Mouse (Mus musculus) heart, postnatal 4 days (tissue): ENCODE measurements around the gene Nfe2. TPM values are rescaled to one million over a fixed set of nuclear protein-coding genes. Genes with fewer than 3 reads are reported as not detected.
"Not testable (repeated sequence)": the region's sequence is repeated elsewhere in the genome, so short reads cannot be mapped to it uniquely, and the experiment has no call there.

ENCODE experiments used
- DNase-seq: peaks from one replicate; pipeline ENCODE4 v3.0.0; 2021
- total RNA-seq, 2 experiments: library from RNA; stranded (reverse); gene quantifications; 2 replicates each; pipeline ENCODE4 v1.2.3; 2021

Nfe2 gene
- total RNA-seq, 2 experiments from 2014 or later: 1.0 to 1.1 TPM

GRCm38 (mm10) chr15:103248401-103249313, 9.5 kb downstream of the Nfe2 start:
- no peak for DNase-seq

DNA sequence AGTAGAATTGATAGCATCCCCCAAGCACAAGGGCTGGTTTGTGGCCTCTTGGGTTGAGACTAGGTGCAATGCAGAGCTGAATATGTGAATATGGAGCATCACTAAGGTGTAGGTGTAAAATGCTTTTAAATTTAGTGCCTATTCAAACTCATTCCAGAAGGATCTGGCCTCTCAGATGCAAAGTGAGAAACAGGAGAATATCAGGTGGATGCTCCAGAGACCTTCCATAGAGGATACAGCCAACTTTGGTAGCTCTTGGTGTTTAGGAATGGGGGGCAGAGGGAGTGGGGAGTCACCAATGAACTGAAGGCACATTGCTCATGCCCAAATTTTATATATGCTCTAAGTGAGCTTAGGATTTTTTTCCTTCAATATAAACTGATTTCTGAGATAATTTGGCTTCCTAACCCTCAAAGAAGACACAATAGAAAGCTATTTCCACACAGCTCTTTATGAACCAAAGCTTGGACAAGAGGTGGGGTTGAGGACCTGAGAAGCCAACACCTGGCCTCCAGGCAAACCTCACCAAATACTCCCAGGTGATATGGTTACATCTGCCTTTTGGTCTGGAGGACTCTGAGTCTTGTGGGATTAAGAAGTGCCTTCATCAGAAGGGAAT, 10.3 kb downstream of the Nfe2 start:
- no peak for DNase-seq

GRCm38 (mm10) chr15:103247078-103247781, 11.0 kb downstream of the Nfe2 start:
- no peak for DNase-seq

DNA sequence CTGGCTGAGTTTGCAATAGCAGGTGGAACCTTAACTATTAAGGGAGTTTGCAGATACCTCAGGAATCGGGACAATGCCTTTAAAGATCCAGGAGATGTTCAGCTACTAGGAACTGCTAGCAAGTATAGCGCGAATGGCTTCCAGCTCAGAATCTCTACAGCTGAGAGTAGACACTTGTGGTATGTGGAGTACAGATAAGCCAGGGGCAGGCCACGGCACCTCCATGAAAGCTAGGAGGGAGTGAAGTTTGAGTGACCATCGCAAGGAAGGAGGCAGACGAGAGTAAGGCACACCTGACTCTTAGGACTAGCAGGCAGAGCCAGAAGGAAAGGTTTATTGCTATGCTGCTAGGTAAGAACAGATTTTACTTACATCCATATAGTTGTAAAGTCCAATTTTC, 12.6 kb downstream of the Nfe2 start:
- no peak for DNase-seq

DNA sequence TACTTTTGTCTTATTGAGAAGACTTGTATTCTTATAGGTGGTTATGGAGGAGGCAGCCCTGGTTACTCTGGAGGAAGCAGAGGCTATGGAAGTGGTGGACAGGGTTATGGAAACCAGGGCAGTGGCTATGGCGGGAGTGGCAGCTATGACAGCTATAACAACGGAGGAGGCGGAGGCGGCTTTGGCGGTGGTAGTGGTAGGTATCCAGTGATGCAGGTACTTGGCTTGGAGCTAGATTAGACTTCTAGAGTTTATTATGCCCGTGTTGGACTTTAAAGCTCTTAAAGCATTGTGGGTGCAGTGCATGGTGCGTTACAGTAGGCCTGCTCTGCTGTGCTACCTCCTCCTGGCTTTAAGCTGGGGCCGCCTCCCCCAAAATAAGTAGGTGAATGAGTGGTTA, 15.3 kb downstream of the Nfe2 start:
- DNase-seq: no peak

DNA sequence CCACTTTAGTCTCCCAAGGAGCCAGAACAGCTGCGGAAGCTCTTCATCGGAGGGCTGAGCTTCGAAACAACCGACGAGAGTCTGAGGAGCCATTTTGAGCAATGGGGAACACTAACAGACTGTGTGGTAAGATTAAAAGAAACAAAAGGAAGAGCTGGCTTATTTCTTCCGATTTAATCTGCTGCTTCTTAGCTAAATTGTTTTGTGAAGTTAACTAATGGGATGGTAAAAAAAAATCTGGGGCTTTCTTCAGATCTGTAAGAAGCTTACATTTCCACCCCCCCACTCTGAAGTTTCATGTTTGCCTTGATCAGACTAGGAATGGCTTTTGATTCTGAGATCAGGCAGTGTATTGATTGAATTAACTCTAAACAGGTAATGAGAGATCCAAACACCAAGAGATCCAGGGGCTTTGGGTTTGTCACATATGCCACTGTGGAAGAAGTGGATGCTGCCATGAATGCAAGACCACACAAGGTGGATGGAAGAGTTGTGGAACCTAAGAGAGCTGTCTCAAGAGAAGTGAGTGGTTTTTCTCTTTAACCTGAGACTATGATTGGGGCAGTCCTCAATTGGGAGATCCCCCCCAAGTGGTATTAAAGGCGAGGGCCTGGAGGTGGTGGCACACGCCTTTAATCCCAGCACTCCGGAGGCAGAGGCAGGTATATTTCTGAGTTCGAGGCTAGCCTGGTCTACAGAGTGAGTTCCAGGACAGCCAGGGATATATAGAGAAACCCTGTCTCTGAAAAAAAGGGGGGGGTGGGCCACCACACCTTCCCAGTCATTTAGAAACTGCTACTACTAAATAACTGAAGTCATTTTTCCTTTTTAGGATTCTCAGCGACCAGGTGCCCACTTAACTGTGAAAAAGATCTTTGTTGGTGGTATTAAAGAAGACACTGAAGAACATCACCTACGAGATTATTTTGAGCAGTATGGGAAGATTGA, 16.9 kb downstream of the Nfe2 start:
- DNase-seq: not testable (repeated sequence)

- peak; percentile 93 for DNase-seq
These were observed 17.8 kb downstream of the Nfe2 start, which contains the start of gene Hnrnpa1 for GRCm38 (mm10) chr15:103240160-103241028. Gene Hnrnpa1, plus strand, starts transcription at chr15:103240432.

DNA sequence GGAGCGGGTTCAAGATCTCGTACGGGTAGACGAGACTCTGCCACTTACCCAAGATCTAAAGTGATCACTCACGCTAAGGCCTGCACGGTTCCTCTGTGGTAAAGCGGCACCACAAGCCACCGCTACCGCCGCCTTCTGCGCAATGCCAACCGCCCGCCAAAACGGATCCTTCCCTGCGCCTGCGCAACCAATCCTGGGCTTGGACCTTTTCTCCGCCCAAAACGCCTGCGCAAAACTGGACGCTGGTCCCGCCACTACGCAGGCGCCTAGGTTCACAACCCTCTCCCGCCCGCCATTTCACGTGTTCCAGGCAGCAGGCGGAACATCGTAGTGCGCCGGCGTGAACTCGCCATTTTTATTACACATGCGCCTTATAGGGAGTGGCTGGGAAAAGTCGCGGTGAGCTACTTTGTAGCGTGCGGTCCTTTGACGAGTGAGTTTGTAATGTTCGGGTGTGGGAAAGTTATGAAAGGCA, 18.5 kb downstream of the Nfe2 start, which contains the start of gene Cbx5:
Cbx5 (minus strand) TSS at position 132 of the 475 bp plus-strand sequence.
- peak; percentile 99 for DNase-seq

DNA sequence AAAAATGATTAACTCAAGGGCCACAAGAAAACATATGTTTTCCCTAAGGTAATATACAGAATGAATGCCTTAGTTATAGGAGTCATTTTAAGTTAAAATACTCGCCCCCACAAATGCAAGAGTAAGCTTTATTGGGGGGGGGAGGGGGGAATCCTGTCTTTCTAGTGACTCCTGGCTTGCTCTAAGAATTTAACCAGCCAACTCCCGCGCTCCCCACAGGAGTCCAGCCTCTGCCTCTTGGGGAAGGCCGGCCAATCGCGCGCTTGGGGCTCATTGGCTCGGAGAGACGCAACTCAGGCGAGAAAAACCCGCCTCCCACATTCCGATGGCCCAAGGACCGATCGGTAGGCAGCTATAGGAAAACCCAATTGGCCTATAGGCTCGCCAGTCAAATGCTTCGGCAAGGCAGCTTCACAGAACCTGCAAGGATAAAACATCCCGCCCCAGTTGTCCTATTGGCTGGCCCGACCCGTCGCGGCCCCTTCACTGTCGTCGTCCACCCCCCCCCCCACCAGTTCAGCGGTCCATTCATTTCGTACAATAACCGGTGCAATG, 19.0 kb downstream of the Nfe2 start:
- DNase-seq: peak; percentile 96

DNA sequence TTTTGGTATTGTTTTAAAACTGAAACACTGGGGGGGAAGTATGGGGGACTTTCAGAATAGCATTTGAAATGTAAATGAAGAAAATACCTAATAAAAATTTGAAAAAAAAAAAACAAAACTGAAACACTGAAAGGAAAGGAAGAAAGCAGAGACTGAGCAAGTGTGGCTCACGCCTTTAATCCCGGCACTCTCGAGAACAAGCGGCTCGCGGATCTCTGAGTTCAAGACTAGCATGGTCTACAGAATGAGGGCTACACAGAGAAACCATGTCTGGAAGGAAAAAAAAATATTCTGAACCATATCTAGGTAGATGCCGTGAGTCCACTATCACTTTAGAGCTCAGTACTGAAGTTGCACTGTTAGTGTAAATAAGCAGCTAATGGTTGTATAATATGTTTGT, 20.9 kb downstream of the Nfe2 start:
- no peak for DNase-seq

DNA sequence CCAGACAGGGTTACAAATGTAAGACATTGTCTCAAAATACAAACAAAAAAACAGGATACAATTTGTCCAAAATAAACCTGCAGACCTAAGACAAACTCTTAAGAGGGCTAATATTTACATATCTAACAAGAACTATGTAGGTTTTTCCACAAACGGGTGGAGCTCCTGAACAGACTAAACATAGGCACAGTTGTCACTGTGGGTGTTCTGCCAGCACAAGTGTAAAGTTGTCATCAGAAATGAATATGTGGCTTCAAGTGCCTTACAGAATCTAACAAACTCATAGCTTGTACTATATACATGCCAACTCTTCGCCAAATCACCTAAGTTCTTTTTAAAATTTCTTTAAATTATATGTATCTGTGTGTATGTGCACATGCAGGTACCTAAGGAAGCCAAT, 25.1 kb downstream of the Nfe2 start:
- DNase-seq: no peak

DNA sequence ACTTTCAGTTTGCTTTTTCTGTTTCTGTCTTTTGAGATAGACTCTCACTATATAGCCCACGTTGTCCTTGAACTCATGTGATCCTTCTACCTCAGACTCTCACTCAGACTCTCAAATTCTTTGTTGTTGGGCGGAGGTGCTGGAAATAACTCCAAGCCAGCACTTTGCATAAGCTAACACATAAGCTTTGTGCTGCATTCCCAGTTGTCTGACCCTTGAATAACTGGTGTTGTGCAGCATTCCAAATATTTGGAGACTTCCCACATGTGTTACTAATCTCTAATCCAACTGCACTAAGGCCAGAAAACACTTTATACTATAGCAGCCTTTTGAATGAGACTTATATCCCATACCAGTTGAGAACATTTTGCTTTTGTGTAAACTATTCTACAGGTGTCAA, 29.3 kb downstream of the Nfe2 start:
- no peak for DNase-seq

- DNase-seq: no peak
These were observed 30.6 kb downstream of the Nfe2 start for GRCm38 (mm10) chr15:103227572-103227971.

- no peak for DNase-seq
These were observed 31.2 kb downstream of the Nfe2 start for GRCm38 (mm10) chr15:103227022-103227421.

DNA sequence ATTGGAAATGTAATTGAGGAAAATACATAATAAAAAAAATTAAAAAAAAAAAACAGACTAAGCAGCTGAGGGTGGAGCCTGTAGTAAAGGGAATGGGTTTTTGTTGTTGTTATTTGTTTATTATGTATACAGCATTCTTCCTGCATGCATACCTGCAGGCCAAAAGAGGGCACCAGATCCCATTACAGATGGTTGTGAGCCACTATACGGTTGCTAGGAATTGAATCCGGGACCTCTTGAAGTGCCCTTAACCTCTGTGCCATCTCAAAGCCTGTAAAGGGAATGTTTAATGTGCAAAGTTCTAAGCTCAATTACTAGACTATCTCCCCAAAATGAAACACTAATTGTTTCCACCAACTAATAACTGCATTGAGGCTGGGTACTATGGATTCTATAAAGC, 34.0 kb downstream of the Nfe2 start:
- DNase-seq: no peak

GRCm38 (mm10) chr15:103221386-103221785, 36.8 kb downstream of the Nfe2 start:
- DNase-seq: no peak

GRCm38 (mm10) chr15:103220785-103221184, 37.4 kb downstream of the Nfe2 start:
- DNase-seq: no peak

GRCm38 (mm10) chr15:103216052-103216451, 42.2 kb downstream of the Nfe2 start:
- no peak for DNase-seq

DNA sequence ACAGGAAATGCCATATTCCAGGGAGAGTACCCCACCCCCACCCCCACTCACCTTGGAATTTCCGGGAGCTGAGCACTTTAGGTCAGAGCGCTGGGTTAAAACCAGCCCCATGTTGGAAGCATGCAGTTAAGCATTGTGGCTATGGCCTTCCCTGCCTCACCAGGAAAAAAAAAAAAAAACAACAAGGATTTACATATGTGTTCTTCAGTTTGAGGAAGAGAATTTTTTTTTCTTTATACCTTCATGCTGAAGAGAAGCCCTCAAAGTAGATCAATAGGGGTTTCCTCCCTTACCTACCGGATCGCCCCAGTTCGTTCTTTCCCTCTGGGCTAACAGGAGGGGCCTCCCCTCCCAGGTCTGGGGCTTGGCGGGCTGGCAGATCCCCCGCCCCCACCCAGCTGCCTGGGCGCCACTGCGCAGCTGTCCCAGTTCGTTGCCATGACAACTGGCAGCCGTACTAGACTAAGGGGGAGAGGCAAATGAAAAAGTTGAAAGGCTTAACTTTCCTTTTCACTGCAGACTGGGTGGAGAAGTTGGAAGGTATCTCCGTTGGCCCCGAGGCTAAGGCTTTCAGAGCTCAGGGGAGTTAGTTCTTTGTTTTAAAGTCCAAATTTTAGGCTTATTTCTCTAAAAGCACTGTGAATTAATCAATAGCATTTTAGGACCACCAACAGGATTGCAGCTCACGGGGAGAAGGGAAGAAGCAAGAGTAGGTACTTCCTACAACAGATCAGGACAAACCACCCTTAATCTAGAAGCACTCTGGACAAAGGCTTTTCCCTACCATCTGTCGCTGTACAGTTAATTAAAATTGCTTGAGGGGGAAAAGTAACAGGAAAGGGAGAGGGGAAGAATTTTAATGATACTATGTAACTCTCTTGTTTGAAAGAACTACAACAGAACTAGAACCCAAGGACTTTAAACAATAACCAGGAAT, 43.0 kb downstream of the Nfe2 start:
- DNase-seq: peak; percentile 90
